Mouse (Mus musculus) embryonic fibroblast, embryonic 13.5 days (primary cell): ENCODE measurements at regions not wholly inside any gene's neighbourhood (a gene's known extent, or its start where the extent isn't known, plus 50 kb on each side); places are given as distances from the start of the nearest gene placed in this dataset.

ENCODE experiments used
- H3K27ac ChIP-seq: 2 replicates; pipeline ENCODE4 v1.5.1; 2012; ENCODE audit warnings: low read length, control low read depth, inconsistent platforms; ENCODE audit not compliant: insufficient read depth
- H3K4me1 ChIP-seq: 2 replicates; pipeline ENCODE4 v1.6.1; 2011; ENCODE audit warnings: low read length; ENCODE audit not compliant: control insufficient read depth, insufficient read depth
- H3K4me3 ChIP-seq: 2 replicates; pipeline ENCODE4 v1.5.1; 2011; ENCODE audit warnings: mild to moderate bottlenecking, control low read depth, low read length; ENCODE audit not compliant: insufficient read depth
- CTCF ChIP-seq: IDR thresholded peaks from 2 replicates; pipeline ENCODE4 v1.5.1; 2011; ENCODE audit warnings: mild to moderate bottlenecking, control low read depth, low read length, moderate library complexity, borderline replicate concordance; ENCODE audit not compliant: insufficient read depth
- POLR2A ChIP-seq: IDR thresholded peaks from 2 replicates; pipeline ENCODE4 v1.6.1; 2011; ENCODE audit warnings: low read depth, mild to moderate bottlenecking, control low read depth, low read length, moderate library complexity

DNA sequence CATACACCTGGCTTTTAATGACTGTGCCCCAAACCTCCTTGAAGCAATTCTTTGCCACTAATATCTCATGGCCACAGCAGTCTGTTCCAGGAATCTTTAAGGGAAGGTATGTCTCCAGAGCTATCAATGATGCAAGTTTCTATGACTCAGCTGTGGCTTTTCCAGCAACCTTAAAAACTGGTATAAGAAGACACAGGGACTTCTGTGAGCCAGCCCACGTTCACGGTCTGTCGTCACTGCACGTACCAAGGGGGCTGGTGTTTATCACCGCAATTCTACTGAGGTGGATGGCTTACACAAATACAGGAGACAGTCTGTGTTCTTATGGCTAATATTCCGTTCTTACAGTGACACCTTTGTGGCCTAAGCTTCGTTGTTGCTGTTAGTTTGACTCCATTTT, 234.9 kb downstream of the Etnk1 start:
- Histone ChIP-seq H3K27ac (no peak overlapping the region), H3K4me1 (no peaks in the 10 kb centered on the region), H3K4me3 (no peak overlapping the region)
- no peak for TF ChIP-seq POLR2A
- no peak for TF ChIP-seq CTCF

- no peak overlapping the region for H3K4me3 ChIP-seq
- no peak overlapping the region for H3K27ac ChIP-seq
- TF ChIP-seq POLR2A = no peak
- TF ChIP-seq CTCF = no peak
- H3K4me1 ChIP-seq = no peaks in the 10 kb centered on the region
Observed at GRCm38 (mm10) chr6:143402766-143403165, 235.7 kb downstream of the Etnk1 start.

DNA sequence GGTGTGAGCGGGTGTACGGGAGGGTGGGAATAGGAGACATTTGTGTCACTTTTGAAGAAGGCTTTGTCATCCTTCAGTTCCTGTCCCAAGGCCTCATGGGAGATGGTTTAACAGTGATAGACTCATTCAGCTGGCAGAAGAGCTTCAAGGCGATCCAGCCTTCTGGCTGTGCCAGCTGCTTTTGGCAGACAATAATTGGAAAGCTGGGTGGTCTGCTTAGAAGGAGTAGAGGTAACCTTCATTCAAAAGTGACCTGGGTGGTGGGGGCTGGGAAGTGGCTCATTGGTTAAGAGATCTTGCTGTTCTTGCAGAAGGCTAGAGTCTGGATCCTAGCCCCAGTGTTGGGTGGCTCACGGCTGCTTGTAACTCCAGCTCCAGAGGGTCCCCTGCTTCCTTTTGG, 237.5 kb downstream of the Etnk1 start:
- Histone ChIP-seq H3K4me1 (no peaks in the 10 kb centered on the region), H3K4me3 (no peak overlapping the region), H3K27ac (no peak overlapping the region)
- TF ChIP-seq POLR2A (no peak), CTCF (no peak)

DNA sequence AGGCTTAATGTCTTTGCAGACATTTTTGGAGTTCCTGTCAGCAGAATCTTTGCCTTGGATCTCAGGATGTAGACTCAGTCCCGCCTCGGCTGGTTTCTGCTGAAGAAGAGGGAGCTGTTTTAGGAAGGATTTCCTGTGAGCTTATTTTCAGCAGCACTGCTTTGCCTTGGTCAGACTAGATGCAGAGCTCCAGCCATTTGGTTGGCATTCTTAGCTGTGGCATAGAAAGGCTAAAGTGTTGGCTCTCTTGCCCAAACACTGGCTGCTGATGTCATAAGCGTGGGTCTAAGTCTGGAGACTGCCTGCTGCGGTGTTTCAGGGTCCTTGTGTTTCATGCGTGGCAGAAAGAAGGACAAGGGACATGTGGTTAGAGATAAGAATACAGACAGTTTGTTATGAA, 245.0 kb downstream of the Etnk1 start:
- TF ChIP-seq CTCF = no peak
- Histone ChIP-seq H3K27ac (no peak overlapping the region), H3K4me1 (no peaks in the 10 kb centered on the region), H3K4me3 (no peak overlapping the region)

GRCm38 (mm10) chr6:143412721-143413120, 245.7 kb downstream of the Etnk1 start:
- no peak overlapping the region for H3K27ac ChIP-seq
- H3K4me1 ChIP-seq = no peaks in the 10 kb centered on the region
- H3K4me3 ChIP-seq = no peak overlapping the region
- TF ChIP-seq POLR2A = no peak

DNA sequence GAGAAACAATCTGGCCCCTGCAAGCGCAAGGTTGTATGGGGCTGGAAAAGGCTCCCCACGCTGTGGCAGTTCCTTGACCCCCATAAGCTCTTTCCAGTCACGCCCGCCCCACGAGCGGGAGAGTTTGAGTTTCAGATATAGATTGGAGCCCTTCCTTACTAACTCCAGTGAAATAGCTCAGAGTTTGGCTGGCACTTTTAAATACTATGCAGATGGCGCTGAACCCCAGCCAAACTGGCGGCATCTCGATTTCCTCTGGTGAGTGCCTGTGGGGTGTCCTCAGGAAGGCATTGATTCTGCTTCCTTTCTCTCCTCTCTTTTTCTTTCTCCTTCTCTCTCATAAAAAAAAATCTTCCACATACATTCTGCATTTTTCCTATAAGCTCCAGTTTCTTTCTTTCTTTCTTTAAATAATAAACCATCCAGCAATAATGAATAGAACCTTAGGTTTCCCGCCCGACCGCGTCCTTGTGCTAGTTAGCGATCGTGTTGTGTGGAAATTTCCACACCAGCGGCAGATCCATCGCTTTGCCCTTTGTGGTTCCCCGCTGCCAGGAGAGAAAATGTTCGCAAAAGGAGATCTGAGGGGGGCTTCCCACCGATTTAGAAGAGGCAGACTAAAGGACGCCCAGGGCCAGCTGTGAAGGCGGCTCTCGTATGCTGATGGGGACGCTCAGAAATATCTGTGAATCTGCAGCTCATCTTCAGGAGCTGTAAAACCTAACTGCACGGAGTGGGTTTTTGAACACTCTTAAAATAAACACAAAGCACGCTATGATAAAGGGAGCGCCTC, 247.8 kb downstream of the Etnk1 start:
- no peak overlapping the region for H3K27ac ChIP-seq
- TF ChIP-seq CTCF (no peak), POLR2A (no peak)
- no peaks in the 10 kb centered on the region for H3K4me1 ChIP-seq
- no peak overlapping the region for H3K4me3 ChIP-seq

- Histone ChIP-seq H3K4me3 (no peak overlapping the region), H3K4me1 (no peaks in the 10 kb centered on the region), H3K27ac (no peak overlapping the region)
- TF ChIP-seq POLR2A (no peak), CTCF (no peak)
Observed at GRCm38 (mm10) chr6:143415383-143415778, 248.4 kb downstream of the Etnk1 start.

- TF ChIP-seq CTCF (no peak), POLR2A (no peak)
- Histone ChIP-seq H3K27ac (no peak overlapping the region), H3K4me1 (no peaks in the 10 kb centered on the region), H3K4me3 (no peak overlapping the region)
Observed at GRCm38 (mm10) chr6:143419872-143420271, 252.9 kb downstream of the Etnk1 start.

DNA sequence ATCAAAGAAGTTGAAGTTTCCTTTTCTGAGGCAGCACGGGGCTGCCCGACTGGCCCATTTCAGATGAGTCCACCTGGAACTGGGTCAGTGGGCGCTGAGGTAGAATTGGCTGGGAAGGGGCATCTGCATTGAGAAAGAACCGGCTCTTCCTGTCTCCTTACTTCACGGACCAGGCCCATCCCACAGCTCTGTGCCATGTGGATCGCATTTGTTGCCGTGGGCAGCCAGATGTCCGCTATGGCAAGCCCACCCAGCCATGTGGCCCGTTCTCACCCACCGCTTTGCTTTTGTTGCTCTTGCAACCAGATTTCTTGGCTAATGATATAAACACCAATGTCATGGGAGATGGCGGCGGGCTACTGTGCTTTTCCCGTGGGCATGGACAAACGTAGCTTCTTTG, 256.0 kb downstream of the Etnk1 start:
- Histone ChIP-seq H3K4me3 (no peak overlapping the region), H3K27ac (no peak overlapping the region), H3K4me1 (no peaks in the 10 kb centered on the region)
- TF ChIP-seq POLR2A (no peak), CTCF (no peak)

DNA sequence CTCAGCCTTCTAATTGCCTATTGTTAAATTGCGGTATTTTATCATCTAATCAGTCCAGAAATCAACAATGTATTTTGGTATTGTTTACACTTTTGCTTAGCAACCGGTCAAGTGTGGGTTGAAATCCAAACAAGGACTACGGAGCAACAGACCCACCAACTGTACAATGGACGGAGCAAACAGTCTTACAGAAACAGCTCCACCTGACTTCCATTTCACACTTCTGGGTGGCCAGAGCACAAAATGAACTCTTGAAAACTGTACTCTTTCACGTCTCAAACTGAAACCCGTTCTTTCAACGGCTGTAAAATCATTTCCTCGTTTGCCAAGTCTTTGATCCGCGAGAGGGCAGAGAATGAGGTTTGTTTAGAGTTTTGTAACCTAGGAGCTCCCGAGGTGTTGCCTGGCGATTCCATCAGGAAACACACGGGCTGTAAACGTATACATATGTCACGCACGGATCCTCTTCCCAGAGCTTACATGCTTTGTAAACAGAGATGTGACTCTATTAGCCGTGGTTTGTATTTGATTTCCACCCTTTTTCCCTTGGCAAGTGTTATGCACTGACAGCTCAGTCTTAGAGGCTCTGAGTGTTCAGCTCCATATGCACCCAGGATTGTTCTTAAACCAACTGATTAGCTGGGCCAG, 258.3 kb downstream of the Etnk1 start:
- H3K4me3 ChIP-seq = no peak overlapping the region
- no peaks in the 10 kb centered on the region for H3K4me1 ChIP-seq
- TF ChIP-seq POLR2A = no peak
- no peak for TF ChIP-seq CTCF
- no peak overlapping the region for H3K27ac ChIP-seq
